Mouse (Mus musculus): ENCODE data around the gene Soat2. TPM values are rescaled to one million over a fixed set of nuclear protein-coding genes. Genes with fewer than 3 reads are reported as not detected.

Soat2 gene
- total and polyA plus RNA-seq, 3 experiments = 0.28 to 10.4 (median 0.56) TPM

DNA sequence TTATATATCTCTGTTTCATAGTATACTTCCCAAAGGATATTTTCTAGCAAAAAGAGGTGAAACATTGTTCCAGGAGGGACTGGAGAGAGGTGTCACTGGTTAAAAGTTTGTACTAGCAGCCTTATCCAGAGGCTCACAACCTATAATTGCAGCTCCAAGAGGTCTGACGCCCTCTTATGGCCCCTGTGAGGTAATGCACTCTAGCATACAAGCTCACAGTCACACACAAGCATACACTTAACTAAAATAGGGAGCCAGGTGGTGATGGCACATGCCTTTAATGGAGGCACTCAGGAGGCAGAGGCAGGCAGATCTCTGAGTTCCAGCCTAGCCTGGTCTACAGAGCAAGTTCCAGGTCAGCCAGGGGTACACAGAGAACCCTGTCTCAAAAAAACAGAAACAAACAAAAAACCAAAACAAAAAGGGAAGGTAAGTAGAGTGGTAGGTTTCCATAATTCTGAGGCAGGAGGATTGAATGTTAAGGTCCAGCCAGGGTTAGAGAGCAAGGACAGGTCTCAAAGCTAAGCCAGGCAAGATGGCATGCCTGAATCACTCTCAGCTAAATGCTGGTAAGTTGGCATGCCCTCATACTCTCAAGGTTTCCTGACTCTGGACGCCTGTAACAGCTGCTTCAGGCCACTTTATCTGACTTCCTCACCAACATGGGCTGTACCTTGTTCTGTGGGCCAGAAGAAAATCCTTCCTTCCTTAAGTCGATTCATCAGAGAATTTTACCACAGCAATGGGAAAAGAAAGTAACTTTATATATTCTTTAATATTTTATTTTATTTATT, 13.8 kb downstream of the Soat2 start:
- dilution Hi-C loops (cut with MboI; ENCODE audit: extremely low pct_ligation_motif_present, extremely low pct_unique_long_range_greater_than_20kb, low sequenced_read_pairs) = no loop called here
- no peak for DNase-seq (ENCODE audit: extremely low read depth)

DNA sequence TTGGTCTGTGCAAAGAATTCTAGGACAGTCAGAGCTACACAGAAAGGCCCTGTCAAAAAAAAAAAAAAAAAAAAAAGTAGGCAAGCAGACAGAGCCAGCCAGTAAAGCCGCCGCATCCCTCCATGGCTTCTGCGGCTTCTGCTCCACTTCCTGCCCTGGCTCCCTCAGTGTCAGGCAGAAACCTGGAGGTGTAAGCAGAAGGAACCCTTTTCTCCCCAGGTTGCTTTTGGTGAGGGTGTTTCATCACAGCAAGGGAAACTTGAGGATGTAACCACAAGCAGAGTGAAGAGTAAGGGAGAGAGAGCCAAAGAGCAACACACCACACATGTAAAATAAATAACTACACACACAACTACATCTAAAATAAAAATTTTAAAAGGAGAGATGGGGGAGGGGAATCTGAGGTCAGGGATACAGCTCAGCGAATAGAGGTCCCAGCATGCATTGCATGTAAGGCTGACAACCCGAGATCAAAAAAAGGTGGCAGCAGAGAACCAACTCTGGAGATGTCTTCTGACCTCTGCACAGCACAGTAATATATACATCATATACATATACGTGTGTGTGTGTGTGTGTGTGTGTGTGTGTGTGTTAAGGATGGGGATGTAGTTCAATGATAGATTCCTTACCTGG, 15.3 kb downstream of the Soat2 start:
- Histone ChIP-seq H3K79me2 (replicated peaks; ENCODE audit: control insufficient read depth, extremely low read depth, insufficient read depth, poor library complexity, severe bottlenecking) (no peaks in the 10 kb centered on the region), H3K27ac (ENCODE audit: insufficient read depth, low read depth) (no peak overlapping the region), H3K27me3 (replicated peaks) (peaks cover 5% of the 10 kb centered on the region), H3K9ac (ENCODE audit: insufficient read depth, low read depth) (no peak overlapping the region), H3K4me2 (ENCODE audit: insufficient read depth, low read depth, poor library complexity, severe bottlenecking) (no peak overlapping the region), H3K4me1 (ENCODE audit: control insufficient read depth in 1 of 2, insufficient read depth in 2 of 2) (peaks cover 0 to 9% of the 10 kb centered on the region in 2 experiments; a peak in 2 of 4 replicates), H3K4me3 (replicated peaks in 1 of 3; ENCODE audit: low read depth in 2 of 3, low read length in 2 of 3, poor library complexity in 1 of 3) (no peak overlapping the region), H3K9me3 (replicated peaks; ENCODE audit: low read length) (no peaks in the 10 kb centered on the region), H3K36me3 (replicated peaks in 1 of 2; ENCODE audit: control insufficient read depth in 1 of 2, insufficient read depth in 1 of 2, low read length in 1 of 2) (peaks cover 0 to 15% of the 10 kb centered on the region in 2 experiments)
- DNase-seq (ENCODE audit: extremely low read depth) = no peak
- dilution Hi-C loops (cut with MboI; ENCODE audit: extremely low pct_ligation_motif_present, extremely low pct_unique_long_range_greater_than_20kb, low sequenced_read_pairs) (no loop called here), in situ Hi-C loops (cut with MboI; ENCODE audit: low pct_ligation_motif_present, low pct_unique_long_range_greater_than_20kb, low sequenced_read_pairs) (no loop called here)
- TF ChIP-seq JUND (conservative IDR thresholded peaks at IDR 0.05; ENCODE audit: low read depth, low read length) (no peak), POLR2AphosphoS2 (IDR thresholded peaks at IDR 0.05; ENCODE audit: low read depth, low read length) (no peak), SMC3 (IDR thresholded peaks at IDR 0.05; ENCODE audit: low read depth, low read length) (no peak), MAZ (IDR thresholded peaks at IDR 0.05; ENCODE audit: low read depth, low read length) (no peak), TCF12 (IDR thresholded peaks at IDR 0.05; ENCODE audit: low read depth, low read length) (no peak), ZNF384 (IDR thresholded peaks at IDR 0.05; ENCODE audit: low read depth, low read length) (no peak), NRF1 (IDR thresholded peaks at IDR 0.05; ENCODE audit: low read depth, low read length) (no peak), USF2 (conservative IDR thresholded peaks at IDR 0.05; ENCODE audit: low read depth, low read length) (no peak), ZC3H11A (IDR thresholded peaks at IDR 0.05; ENCODE audit: low read depth, low read length) (no peak), ETS1 (conservative IDR thresholded peaks at IDR 0.05; ENCODE audit: low read depth, low read length) (no peak), MAX (IDR thresholded peaks at IDR 0.05; ENCODE audit: low read length) (no peak)

More for the DNA sequence above, 13.8 kb downstream of the Soat2 start:
- TF ChIP-seq NELFE (IDR thresholded peaks at IDR 0.05; ENCODE audit: low read depth, low read length) (no peak), CTCF (conservative IDR thresholded peaks at IDR 0.05 in 1 of 2, IDR thresholded peaks at IDR 0.05 in 1 of 2; ENCODE audit: low read depth in 2 of 2, low read length in 2 of 2) (peak in 1 of 2 experiments; percentile 30; a peak in 2 of 4 replicates)
- H3K9me3 ChIP-seq (replicated peaks; ENCODE audit: low read length) = no peaks in the 10 kb centered on the region
- peaks cover 0 to 9% of the 10 kb centered on the region in 2 experiments; a peak in 2 of 4 replicates for H3K4me1 ChIP-seq (ENCODE audit: control insufficient read depth in 1 of 2, insufficient read depth in 2 of 2)
- no peak overlapping the region for H3K4me2 ChIP-seq (ENCODE audit: insufficient read depth, low read depth, poor library complexity, severe bottlenecking)
- H3K4me3 ChIP-seq (replicated peaks in 1 of 3; ENCODE audit: low read depth in 2 of 3, low read length in 2 of 3, poor library complexity in 1 of 3) = no peak overlapping the region
- in situ Hi-C loops (cut with MboI; ENCODE audit: low pct_ligation_motif_present, low pct_unique_long_range_greater_than_20kb, low sequenced_read_pairs) = no loop called here
- H3K79me2 ChIP-seq (replicated peaks; ENCODE audit: control insufficient read depth, extremely low read depth, insufficient read depth, poor library complexity, severe bottlenecking) = no peaks in the 10 kb centered on the region
- peaks cover 5% of the 10 kb centered on the region for H3K27me3 ChIP-seq (replicated peaks)
- peaks cover 0 to 20% of the 10 kb centered on the region in 2 experiments for H3K36me3 ChIP-seq (replicated peaks in 1 of 2; ENCODE audit: control insufficient read depth in 1 of 2, insufficient read depth in 1 of 2, low read length in 1 of 2)
- no peak overlapping the region for H3K9ac ChIP-seq (ENCODE audit: insufficient read depth, low read depth)
- H3K27ac ChIP-seq (ENCODE audit: insufficient read depth, low read depth) = no peak overlapping the region

Measured in CH12.LX (cell line).